Mouse (Mus musculus) stomach, embryonic 15.5 days (tissue): ENCODE measurements around the gene Tuba4a. TPM values are rescaled to one million over a fixed set of nuclear protein-coding genes. Genes with fewer than 3 reads are reported as not detected.

ENCODE experiments used
- ATAC-seq: fragments of 200-750 bp; cut with Nextera tagmentation; 2 replicates; pipeline ENCODE4 v1.8.0; 2017; ENCODE audit warnings: low read depth, moderate number of reproducible peaks, moderate TSS enrichment; ENCODE audit not compliant: insufficient read depth, low FRiP score
- H3K27ac ChIP-seq: fragments of 300-500 bp; sonication (generic); 2 replicates; pipeline ENCODE4 v1.5.1; 2015; ENCODE audit warnings: mild to moderate bottlenecking, inconsistent platforms
- H3K27me3 ChIP-seq: fragments of 300-500 bp; sonication (generic); replicated peaks from 2 replicates; pipeline ENCODE4 v1.6.1; 2015; ENCODE audit warnings: inconsistent platforms
- H3K36me3 ChIP-seq: fragments of 300-500 bp; sonication (generic); 2 replicates; pipeline ENCODE4 v1.6.1; 2015; ENCODE audit warnings: inconsistent platforms
- H3K4me1 ChIP-seq: fragments of 300-500 bp; sonication (generic); 2 replicates; pipeline ENCODE4 v1.6.1; 2015; ENCODE audit warnings: inconsistent platforms
- H3K4me2 ChIP-seq: fragments of 300-500 bp; sonication (generic); 2 replicates; pipeline ENCODE4 v1.6.1; 2015; ENCODE audit warnings: mild to moderate bottlenecking, inconsistent platforms
- H3K4me3 ChIP-seq: fragments of 300-500 bp; sonication (generic); replicated peaks from 2 replicates; pipeline ENCODE4 v1.5.1; 2015; ENCODE audit warnings: inconsistent platforms
- H3K9ac ChIP-seq: fragments of 300-500 bp; sonication (generic); 2 replicates; pipeline ENCODE4 v1.6.1; 2015; ENCODE audit warnings: inconsistent platforms
- H3K9me3 ChIP-seq: fragments of 300-500 bp; sonication (generic); 2 replicates; pipeline ENCODE4 v1.6.1; 2016; ENCODE audit warnings: inconsistent platforms
- WGBS: fragments of 180-500 bp; shearing (Covaris S2); methylation state at CpG from one replicate; pipeline ENCODE4 v1.1.7; 2015; 5-methylcytosine and 5-hydroxymethylcytosine counted together
- polyA plus RNA-seq: library from polyadenylated mRNA; unstranded; fragments of >200 nt; fragmentation: Nextera tagmentation; extraction: Ambion mirVana; gene quantifications from 2 replicates; pipeline ENCODE4 v1.2.1, GENCODE M21; 2015

Tuba4a gene
- 142 and 145 TPM in 2 replicates for polyA plus RNA-seq

GRCm38 (mm10) chr1:75219531-75219930 lies at the start of gene Tuba4a:
TSS of gene Tuba4a (minus strand) at chr1:75219865.
- Histone ChIP-seq H3K4me1 (peaks cover 12% of the 10 kb centered on the region), H3K9ac (peak within 1 kb of the TSS; percentile 35), H3K27me3 (peaks cover 17% of the 10 kb centered on the region), H3K4me3 (peak within 1 kb of the TSS; percentile 56), H3K27ac (peak within 1 kb of the TSS; percentile 63), H3K9me3 (no peaks in the 10 kb centered on the region), H3K4me2 (peak within 1 kb of the TSS; percentile 98), H3K36me3 (0 out of 2 replicates have a peak, but pooled peaks cover 3% of the 10 kb centered on the region)
- ATAC-seq, result no peak
- WGBS, result under 1% methylated on average over 34 of the region's 34 CpGs

GRCm38 (mm10) chr1:75264091-75264880 lies 44.6 kb upstream of the Tuba4a start, which contains the start of gene Ptprn:
TSS of gene Ptprn (minus strand) at chr1:75264502.
- no peak for ATAC-seq
- H3K4me2 ChIP-seq, result 0 out of 2 replicates have a peak within 1 kb of the TSS, but pooled peaks have one; percentile 20
- H3K4me3 ChIP-seq, result 0 out of 2 replicates have a peak within 1 kb of the TSS, but pooled peaks have one; percentile 9
- no peak within 1 kb of the TSS for H3K9ac ChIP-seq
- WGBS, result 11% methylated on average over 32 of the region's 32 CpGs
- no peak within 1 kb of the TSS for H3K27ac ChIP-seq
- no peaks in the 10 kb centered on the region for H3K4me1 ChIP-seq
- H3K27me3 ChIP-seq, result peaks cover 40% of the 10 kb centered on the region
- H3K36me3 ChIP-seq, result no peaks in the 10 kb centered on the region
- H3K9me3 ChIP-seq, result no peaks in the 10 kb centered on the region

GRCm38 (mm10) chr1:75262969-75263951 lies 43.6 kb upstream of the Tuba4a start:
- H3K4me2 ChIP-seq, result peak overlapping the region; percentile 20; the same call in 1 of the 2 replicates
- no peak for ATAC-seq
- no peak overlapping the region for H3K9ac ChIP-seq
- 0 out of 2 replicates have a peak overlapping the region, but pooled peaks have one; percentile 9 for H3K4me3 ChIP-seq
- H3K27me3 ChIP-seq, result peaks cover 40% of the 10 kb centered on the region
- 3% methylated on average over 40 of the region's 40 CpGs for WGBS
- no peaks in the 10 kb centered on the region for H3K36me3 ChIP-seq
- H3K4me1 ChIP-seq, result no peaks in the 10 kb centered on the region
- no peaks in the 10 kb centered on the region for H3K9me3 ChIP-seq
- no peak overlapping the region for H3K27ac ChIP-seq

- peaks cover 39% of the 10 kb centered on the region for H3K27me3 ChIP-seq
- no peaks in the 10 kb centered on the region for H3K9me3 ChIP-seq
- H3K36me3 ChIP-seq, result no peaks in the 10 kb centered on the region
- no peak for ATAC-seq
- no peaks in the 10 kb centered on the region for H3K4me1 ChIP-seq
- H3K4me3 ChIP-seq, result no peak overlapping the region
- no peak overlapping the region for H3K4me2 ChIP-seq
- H3K27ac ChIP-seq, result no peak overlapping the region
- no peak overlapping the region for H3K9ac ChIP-seq
Measured at GRCm38 (mm10) chr1:75261278-75261677, 41.6 kb upstream of the Tuba4a start.

- H3K36me3 ChIP-seq, result no peaks in the 10 kb centered on the region
- no peak overlapping the region for H3K4me3 ChIP-seq
- H3K27me3 ChIP-seq, result no peaks in the 10 kb centered on the region
- no peak overlapping the region for H3K4me2 ChIP-seq
- WGBS, result 53% methylated on average over 10 of the region's 10 CpGs
- H3K9ac ChIP-seq, result no peak overlapping the region
- H3K9me3 ChIP-seq, result no peaks in the 10 kb centered on the region
- ATAC-seq, result no peak
- H3K27ac ChIP-seq, result no peak overlapping the region
- no peaks in the 10 kb centered on the region for H3K4me1 ChIP-seq
Measured at GRCm38 (mm10) chr1:75255516-75256046, 35.9 kb upstream of the Tuba4a start.

- Histone ChIP-seq H3K4me3 (no peak overlapping the region), H3K9ac (no peak overlapping the region), H3K9me3 (no peaks in the 10 kb centered on the region), H3K4me1 (no peaks in the 10 kb centered on the region), H3K36me3 (no peaks in the 10 kb centered on the region), H3K4me2 (no peak overlapping the region), H3K27me3 (no peaks in the 10 kb centered on the region), H3K27ac (no peak overlapping the region)
- ATAC-seq, result no peak
- WGBS, result 72% methylated on average over 8 of the region's 8 CpGs
Measured at GRCm38 (mm10) chr1:75254625-75255013, 35.0 kb upstream of the Tuba4a start.

- H3K27ac ChIP-seq, result no peak overlapping the region
- H3K4me1 ChIP-seq, result no peaks in the 10 kb centered on the region
- no peaks in the 10 kb centered on the region for H3K9me3 ChIP-seq
- WGBS, result 64% methylated on average over 16 of the region's 16 CpGs
- no peak for ATAC-seq
- H3K4me3 ChIP-seq, result no peak overlapping the region
- no peak overlapping the region for H3K4me2 ChIP-seq
- no peaks in the 10 kb centered on the region for H3K27me3 ChIP-seq
- H3K9ac ChIP-seq, result no peak overlapping the region
- no peaks in the 10 kb centered on the region for H3K36me3 ChIP-seq
Measured at GRCm38 (mm10) chr1:75253849-75254624, 34.4 kb upstream of the Tuba4a start.

- Histone ChIP-seq H3K27me3 (no peaks in the 10 kb centered on the region), H3K4me3 (no peak overlapping the region), H3K9ac (no peak overlapping the region), H3K27ac (no peak overlapping the region), H3K4me2 (no peak overlapping the region), H3K36me3 (no peaks in the 10 kb centered on the region), H3K4me1 (peaks cover 6% of the 10 kb centered on the region), H3K9me3 (no peaks in the 10 kb centered on the region)
- 72% methylated on average over 16 of the region's 16 CpGs for WGBS
- no peak for ATAC-seq
Measured at GRCm38 (mm10) chr1:75253029-75253428, 33.4 kb upstream of the Tuba4a start.

- no peak for ATAC-seq
- H3K9me3 ChIP-seq, result no peaks in the 10 kb centered on the region
- no peak overlapping the region for H3K9ac ChIP-seq
- no peak overlapping the region for H3K27ac ChIP-seq
- 67% methylated on average over 13 of the region's 13 CpGs for WGBS
- peaks cover 13% of the 10 kb centered on the region for H3K4me1 ChIP-seq
- H3K36me3 ChIP-seq, result no peaks in the 10 kb centered on the region
- H3K4me2 ChIP-seq, result no peak overlapping the region
- H3K27me3 ChIP-seq, result no peaks in the 10 kb centered on the region
- H3K4me3 ChIP-seq, result no peak overlapping the region
Measured at GRCm38 (mm10) chr1:75252308-75252707, 32.6 kb upstream of the Tuba4a start.

- no peak overlapping the region for H3K27ac ChIP-seq
- no peaks in the 10 kb centered on the region for H3K27me3 ChIP-seq
- peak overlapping the region; percentile 55 for H3K4me2 ChIP-seq
- no peaks in the 10 kb centered on the region for H3K9me3 ChIP-seq
- H3K4me1 ChIP-seq, result peaks cover 13% of the 10 kb centered on the region
- WGBS, result 5% methylated on average over 21 of the region's 22 CpGs
- H3K9ac ChIP-seq, result no peak overlapping the region
- peak overlapping the region; percentile 28 for H3K4me3 ChIP-seq
- H3K36me3 ChIP-seq, result no peaks in the 10 kb centered on the region
- peak; percentile 60 for ATAC-seq
Measured at GRCm38 (mm10) chr1:75251112-75251970, 31.7 kb upstream of the Tuba4a start.
